Mouse (Mus musculus) adrenal gland, postnatal 25 days (tissue): Measurements from ENCODE around the gene Phf6. TPM values are rescaled to one million over a fixed set of nuclear protein-coding genes. Genes with fewer than 3 reads are reported as not detected.
"Not testable (repeated sequence)": the region's sequence is repeated elsewhere in the genome, so short reads cannot be mapped to it uniquely, and the experiment has no call there.

Experiments
- DNase-seq: peaks from one replicate; pipeline ENCODE4 v3.0.0; 2021; ENCODE audit warnings: mixed read lengths
- total RNA-seq: library from RNA; stranded (reverse); gene quantifications from 2 replicates; pipeline ENCODE4 v1.2.3, GENCODE M21; 2021

Phf6 gene
- total RNA-seq, 1 experiment from 2014 or later: 15.7 TPM

DNA sequence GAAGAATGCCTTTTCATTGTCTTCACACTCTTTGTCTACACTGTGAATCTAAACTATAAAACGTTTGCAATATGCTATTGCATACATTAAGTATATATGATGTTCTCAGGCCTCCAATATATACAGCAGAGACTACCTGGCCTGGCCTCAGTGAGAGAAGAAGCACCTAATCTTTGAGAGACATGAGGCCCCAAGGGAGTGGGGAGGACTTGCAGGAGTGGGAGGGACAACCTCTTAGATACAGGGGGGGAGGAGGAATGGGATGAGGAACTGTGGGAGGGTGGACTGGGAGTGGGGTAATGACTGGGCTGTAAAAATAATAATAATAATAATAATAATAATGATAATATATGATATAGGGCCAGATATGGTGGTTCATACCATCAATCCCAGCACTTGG, 66.5 kb downstream of the Phf6 start:
- DNase-seq: no peak

GRCm38 (mm10) chrX:52981378-52981777, 69.3 kb downstream of the Phf6 start:
- DNase-seq: no peak

- peak; percentile 88 for DNase-seq
Observed at GRCm38 (mm10) chrX:52987905-52988783, 76.1 kb downstream of the Phf6 start, which contains the start of gene Hprt. TSS of gene Hprt (plus strand) at chrX:52988137.

DNA sequence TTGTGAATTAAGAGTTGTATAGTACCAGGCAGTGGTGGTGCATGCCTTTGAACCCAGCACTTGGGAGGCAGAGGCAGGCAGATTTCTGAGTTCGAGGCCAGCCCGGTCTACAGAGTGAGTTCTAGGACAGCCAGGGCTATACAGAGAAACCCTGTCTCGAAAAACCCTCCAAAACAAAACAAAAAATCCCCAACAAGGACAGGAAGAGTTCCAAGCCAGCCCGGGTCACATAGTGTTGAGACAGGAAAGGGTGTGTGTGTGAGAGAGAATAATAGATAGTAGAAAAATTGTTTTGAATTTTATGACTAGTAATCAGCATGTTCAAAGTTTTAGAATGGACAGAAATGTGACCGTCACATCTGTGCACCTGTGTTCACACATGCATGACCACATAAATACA, 82.7 kb downstream of the Phf6 start:
- not testable (repeated sequence) for DNase-seq

DNA sequence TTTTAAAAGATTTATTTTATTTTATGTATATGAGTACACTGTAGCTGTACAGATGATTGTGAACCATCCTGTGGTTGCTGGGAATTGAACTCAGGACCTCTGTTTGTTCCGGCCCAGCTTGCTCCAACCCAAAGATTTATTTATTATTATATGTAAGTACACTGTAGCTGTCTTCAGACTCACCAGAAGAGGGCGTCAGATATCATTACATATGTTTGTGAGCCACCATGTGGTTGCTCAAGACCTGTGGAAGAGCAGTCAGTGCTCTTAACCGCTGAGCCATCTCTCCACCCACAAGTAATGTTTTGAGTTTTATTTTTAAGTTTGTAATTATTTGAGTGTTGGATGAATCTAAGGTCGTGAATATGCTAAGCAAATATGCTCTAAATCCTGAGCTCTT, 92.8 kb downstream of the Phf6 start:
- not testable (repeated sequence) for DNase-seq

GRCm38 (mm10) chrX:53006062-53006461, 94.0 kb downstream of the Phf6 start:
- DNase-seq: no peak

Other genes starting within 250 kb of the Phf6 start
- 13.6 and 14.0 TPM in 2 replicates for gene Ccdc160, start 121.1 kb upstream of the Phf6 start, total RNA-seq
- 87.6 and 92.7 TPM in 2 replicates for gene Hprt, start 75.9 kb downstream of the Phf6 start, total RNA-seq